Mouse (Mus musculus): Measurements from ENCODE around the gene Hdac4.

DNA sequence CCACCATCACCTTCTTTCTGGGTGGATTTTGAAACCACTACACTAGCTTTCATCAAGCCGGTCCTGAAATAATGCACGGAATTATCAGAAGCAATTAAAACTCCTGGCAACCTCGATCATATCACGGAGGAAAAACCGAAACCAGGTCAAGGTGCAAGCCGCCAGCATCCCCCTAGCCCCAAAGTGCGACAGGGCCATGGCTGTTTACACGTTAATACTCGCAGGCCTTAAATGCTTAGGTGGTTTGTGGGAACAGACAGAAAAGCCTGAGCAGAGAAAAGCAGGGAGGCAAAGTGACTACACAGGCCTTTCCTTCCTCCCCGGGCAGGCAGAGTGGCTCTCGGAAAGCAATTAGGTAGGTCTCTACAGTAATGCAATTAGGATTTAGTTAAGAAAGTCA, 16.4 kb downstream of the Hdac4 start:
- TF ChIP-seq POLR2A (IDR thresholded peaks at IDR 0.05; ENCODE audit: low read depth, low read length) (no peak), CTCF (IDR thresholded peaks at IDR 0.05; ENCODE audit: extremely low read depth, insufficient read depth, insufficient read length, insufficient replicate concordance) (no peak)
